Mouse (Mus musculus) frontal cortex, adult (tissue): ENCODE data around the gene Zfp280d.
"Not testable (repeated sequence)": the region's sequence is repeated elsewhere in the genome, so short reads cannot be mapped to it uniquely, and the experiment has no call there.

Experiments used
- ATAC-seq: cut with Nextera tagmentation; 2 replicates; pipeline ENCODE4 v1.9.2; 2017; ENCODE audit warnings: mild to moderate bottlenecking, moderate library complexity, mixed read lengths; ENCODE audit not compliant: low TSS enrichment

The Zfp280d gene

GRCm38 (mm10) chr9:72374074-72374473 is 99.4 kb downstream of the Zfp280d start:
- ATAC-seq, result no peak

- no peak for ATAC-seq
Measured at GRCm38 (mm10) chr9:72374996-72375395, 100.3 kb downstream of the Zfp280d start.

- no peak for ATAC-seq
Measured at GRCm38 (mm10) chr9:72375639-72376038, 101.0 kb downstream of the Zfp280d start.

- ATAC-seq, result no peak
Measured at GRCm38 (mm10) chr9:72385786-72386185, 111.1 kb downstream of the Zfp280d start.

GRCm38 (mm10) chr9:72388934-72389333 is 114.3 kb downstream of the Zfp280d start:
- no peak for ATAC-seq

- no peak for ATAC-seq
Measured at GRCm38 (mm10) chr9:72389431-72390002, 114.9 kb downstream of the Zfp280d start.

GRCm38 (mm10) chr9:72390321-72391077 is 115.8 kb downstream of the Zfp280d start:
- ATAC-seq, result no peak

GRCm38 (mm10) chr9:72392686-72393085 is 118.0 kb downstream of the Zfp280d start:
- no peak for ATAC-seq

GRCm38 (mm10) chr9:72393238-72393637 is 118.6 kb downstream of the Zfp280d start:
- ATAC-seq, result no peak

GRCm38 (mm10) chr9:72393869-72394341 is 119.2 kb downstream of the Zfp280d start:
- peak; percentile 47; the same call in 1 of the 2 replicates for ATAC-seq

- ATAC-seq, result peak; percentile 67
Measured at GRCm38 (mm10) chr9:72400121-72400520, 125.5 kb downstream of the Zfp280d start.

- not testable (repeated sequence) for ATAC-seq
Measured at GRCm38 (mm10) chr9:72401769-72402168, 127.1 kb downstream of the Zfp280d start.

- ATAC-seq, result no peak
Measured at GRCm38 (mm10) chr9:72403421-72403820, 128.8 kb downstream of the Zfp280d start.

- no peak for ATAC-seq
Measured at GRCm38 (mm10) chr9:72404446-72404845, 129.8 kb downstream of the Zfp280d start.

GRCm38 (mm10) chr9:72404934-72405333 is 130.3 kb downstream of the Zfp280d start:
- no peak for ATAC-seq

GRCm38 (mm10) chr9:72405882-72406638 is 131.4 kb downstream of the Zfp280d start:
- no peak for ATAC-seq

- ATAC-seq, result peak; percentile 98
Measured at GRCm38 (mm10) chr9:72408131-72408586, 133.5 kb downstream of the Zfp280d start.

GRCm38 (mm10) chr9:72409381-72410225 is 134.9 kb downstream of the Zfp280d start:
- no peak for ATAC-seq

- ATAC-seq, result 0 out of 2 replicates have a peak, but pooled peaks have one; percentile 38
Measured at GRCm38 (mm10) chr9:72411746-72412145, 137.1 kb downstream of the Zfp280d start.
